Mouse (Mus musculus): Measurements from ENCODE around the gene Ssu72.
"Not testable (repeated sequence)": the region's sequence is repeated elsewhere in the genome, so short reads cannot be mapped to it uniquely, and the experiment has no call there.

Gene Ssu72

DNA sequence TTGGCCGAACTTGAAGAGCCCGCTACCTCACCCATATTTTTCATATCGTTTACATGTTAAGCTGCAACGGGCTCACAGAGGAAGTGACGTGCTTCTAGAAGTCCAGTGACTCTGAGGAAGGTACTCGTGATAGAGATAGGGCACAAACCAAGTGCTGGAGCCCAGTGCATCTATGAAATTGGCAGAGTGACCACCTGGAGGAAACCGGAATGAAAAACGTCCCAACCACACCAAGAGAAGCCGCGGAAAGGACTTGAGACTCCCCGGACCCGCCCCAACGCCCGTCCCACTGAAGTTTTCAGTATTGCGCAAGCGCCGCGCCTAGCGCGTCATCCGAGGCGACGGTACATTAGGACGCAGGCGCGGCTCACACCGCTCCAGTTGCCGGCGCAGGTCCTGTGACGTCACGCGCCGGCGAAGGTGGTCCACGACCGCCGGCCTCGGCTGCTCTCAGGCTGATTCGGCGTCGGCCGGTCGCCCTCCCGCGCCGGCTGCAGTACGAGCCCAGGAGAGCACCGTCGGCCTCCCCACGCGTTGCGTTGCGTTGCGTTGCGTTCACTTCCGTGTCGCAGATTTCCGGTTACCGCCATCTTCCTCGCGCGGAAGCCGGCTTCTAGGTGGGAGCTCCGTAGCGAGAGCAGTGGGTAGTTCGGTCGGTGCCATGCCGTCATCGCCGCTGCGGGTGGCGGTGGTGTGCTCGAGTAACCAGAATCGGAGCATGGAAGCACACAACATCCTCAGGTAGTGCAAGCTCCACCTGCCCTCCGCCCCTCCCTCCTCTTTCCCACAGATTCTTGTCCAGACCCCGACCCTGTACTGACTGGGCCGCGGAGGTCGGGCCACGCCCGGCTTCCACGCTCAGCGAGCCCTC is at the start of gene Ssu72:
Ssu72 (plus strand) TSS at position 80 of the 871 bp plus-strand sequence.
- DNase-seq, result peak; percentile 95

- DNase-seq, result no peak
Observed at GRCm38 (mm10) chr4:155656214-155656751, 48.3 kb upstream of the Ssu72 start.

DNA sequence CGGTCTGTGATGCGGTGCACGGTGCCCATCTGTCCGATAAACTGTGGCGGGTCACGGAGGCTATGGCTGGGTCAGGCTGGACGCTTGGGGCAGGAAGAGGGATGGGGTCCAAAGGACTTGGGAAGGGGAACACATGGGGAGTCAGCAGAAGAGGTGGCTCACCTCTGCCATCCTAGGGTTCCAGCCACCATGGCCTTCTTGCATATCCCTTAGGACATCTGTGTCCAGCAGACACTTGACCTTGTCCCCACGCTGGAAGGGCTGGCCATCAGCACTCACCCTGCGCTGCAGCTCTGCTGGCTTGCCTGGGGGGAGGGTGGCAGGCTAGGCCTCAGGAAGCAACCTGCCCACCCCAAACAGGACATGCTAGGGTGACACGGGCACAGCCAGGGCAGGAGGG is 45.6 kb upstream of the Ssu72 start:
- DNase-seq, result no peak

DNA sequence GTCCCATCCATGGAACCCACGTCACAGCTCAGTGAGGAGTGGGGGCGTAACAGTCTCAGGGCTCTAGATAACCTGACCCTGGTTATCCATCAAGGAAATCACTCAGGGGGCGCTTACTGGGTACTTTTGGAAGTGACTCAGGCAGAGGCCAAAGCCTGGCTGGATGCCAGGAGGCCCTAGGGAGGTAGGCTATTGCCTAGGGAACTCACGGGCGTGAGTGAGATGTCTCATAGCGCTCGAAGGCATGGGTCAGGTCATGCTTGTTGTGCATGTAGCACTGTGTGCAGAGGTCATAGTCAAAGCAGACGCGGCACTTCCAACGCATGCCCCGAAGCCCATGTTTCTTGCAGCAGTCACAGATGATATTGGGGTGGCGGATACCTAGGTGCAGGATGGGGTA is 44.0 kb upstream of the Ssu72 start:
- no peak for DNase-seq

GRCm38 (mm10) chr4:155666903-155667302 is 37.7 kb upstream of the Ssu72 start:
- no peak for DNase-seq

- peak; percentile 98 for DNase-seq
Observed at GRCm38 (mm10) chr4:155668689-155669597, 35.7 kb upstream of the Ssu72 start, which contains the start of gene Mib2. Gene Mib2 (minus strand): TSS chr4:155669198.

DNA sequence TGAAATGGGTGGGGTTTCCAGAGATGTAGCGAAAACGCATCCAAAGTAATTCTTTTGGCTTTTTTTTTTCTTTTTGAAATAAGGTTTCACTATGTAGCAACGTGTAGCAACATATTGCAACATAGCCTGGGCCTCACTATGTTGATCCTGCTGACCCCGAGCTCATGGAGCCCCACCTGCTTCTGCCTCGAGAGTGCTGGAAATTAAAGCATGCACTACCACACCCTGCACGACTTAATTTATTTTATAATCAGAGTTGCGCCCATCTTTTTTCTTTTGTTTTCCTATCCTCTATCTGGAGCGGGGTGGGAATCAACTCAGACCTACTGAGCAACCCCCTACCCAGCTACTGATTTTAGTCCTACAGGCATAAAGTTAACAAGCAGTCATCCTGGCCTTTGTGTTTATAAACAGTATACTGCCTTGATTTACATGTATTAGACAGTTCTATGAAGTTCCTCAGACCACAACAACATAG is 35.0 kb upstream of the Ssu72 start:
- DNase-seq, result no peak

DNA sequence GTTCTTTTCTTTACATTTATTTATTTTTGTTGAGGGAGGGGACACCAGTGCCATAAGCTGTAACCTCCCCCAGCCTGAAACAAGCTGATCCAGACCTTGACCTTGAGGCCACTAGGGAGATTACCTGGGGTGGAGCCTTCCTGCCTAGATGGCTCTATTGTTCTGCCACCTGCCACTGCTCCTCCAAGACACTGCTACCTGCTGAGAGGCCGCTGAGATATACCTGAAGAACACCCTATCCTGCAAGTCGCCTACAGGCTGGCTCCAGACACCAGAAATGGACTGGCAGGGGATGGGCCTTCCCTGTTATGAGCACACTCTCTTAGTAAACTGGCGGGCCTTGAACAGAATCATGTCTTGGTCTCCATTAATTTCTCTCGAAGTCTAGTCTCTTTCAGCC is 34.4 kb upstream of the Ssu72 start:
- DNase-seq, result not testable (repeated sequence)

DNA sequence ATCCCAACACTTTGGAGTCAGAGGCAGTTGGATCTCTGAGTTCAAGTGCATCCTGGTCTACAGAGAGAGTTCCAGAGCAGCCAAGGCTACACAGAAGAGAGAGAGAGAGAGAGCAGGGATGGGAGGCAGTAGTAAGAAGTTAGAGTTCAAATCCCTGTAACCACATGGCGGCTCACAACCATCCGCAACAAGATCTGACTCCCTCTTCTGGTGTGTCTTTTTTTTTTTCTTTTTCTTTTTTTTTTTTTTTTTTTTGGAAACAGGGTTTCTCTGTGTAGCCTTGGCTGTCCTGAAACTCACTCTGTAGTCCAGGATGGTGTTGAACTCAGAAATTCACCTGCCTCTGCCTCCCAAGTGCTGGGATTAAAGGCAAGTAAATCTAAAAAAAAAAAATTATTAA is 32.5 kb upstream of the Ssu72 start:
- DNase-seq, result no peak

DNA sequence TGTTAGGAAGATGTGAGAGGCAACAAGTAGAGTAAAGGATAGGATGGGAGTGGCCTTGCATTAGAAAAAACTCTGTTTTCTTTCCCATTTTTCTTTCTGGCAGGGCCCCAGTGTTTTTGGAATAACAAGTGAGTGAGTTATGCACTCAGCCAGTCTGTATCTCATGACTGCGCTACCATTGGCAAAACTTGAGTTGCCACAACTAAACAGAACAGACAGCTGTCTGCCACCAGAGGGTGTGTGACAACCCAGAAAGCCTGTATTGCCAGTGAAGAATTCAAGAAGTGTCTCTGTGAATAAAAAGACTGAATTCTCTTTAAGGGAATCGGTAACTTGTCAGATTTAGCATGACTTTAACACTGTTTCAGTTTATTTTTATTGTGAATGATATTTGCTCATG is 28.6 kb upstream of the Ssu72 start:
- DNase-seq, result no peak

DNA sequence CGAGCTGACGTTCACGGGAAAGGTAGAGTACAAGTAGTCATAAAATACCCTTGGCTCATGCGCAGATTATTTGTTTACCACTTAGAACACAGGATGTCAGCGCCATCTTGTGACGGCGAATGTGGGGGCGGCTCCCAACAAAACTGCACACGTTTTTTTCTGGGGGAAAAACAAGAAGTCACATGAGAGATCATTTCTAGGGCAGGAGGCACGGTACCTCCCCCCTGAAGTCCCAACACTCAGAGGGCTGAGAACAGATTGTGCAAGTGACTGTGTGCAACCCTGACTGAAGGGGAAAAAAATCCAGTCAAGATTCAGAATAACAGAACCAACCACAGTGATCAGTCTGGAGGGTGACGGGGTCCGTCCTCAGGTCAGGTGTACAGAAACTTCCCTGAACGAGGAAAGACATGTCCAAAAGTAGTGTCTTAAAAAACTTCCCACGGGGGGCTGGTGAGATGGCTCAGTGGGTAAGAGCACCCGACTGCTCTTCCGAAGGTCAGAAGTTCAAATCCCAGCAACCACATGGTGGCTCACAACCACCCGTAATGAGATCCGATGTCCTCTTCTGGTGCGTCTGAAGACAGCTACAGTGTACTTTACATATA is 20.8 kb upstream of the Ssu72 start:
- DNase-seq, result not testable (repeated sequence)

GRCm38 (mm10) chr4:155687764-155688163 is 16.8 kb upstream of the Ssu72 start:
- DNase-seq, result not testable (repeated sequence)

GRCm38 (mm10) chr4:155690571-155691375 is 13.8 kb upstream of the Ssu72 start:
- DNase-seq, result no peak

- no peak for DNase-seq
Observed at GRCm38 (mm10) chr4:155692421-155692820, 12.2 kb upstream of the Ssu72 start.

DNA sequence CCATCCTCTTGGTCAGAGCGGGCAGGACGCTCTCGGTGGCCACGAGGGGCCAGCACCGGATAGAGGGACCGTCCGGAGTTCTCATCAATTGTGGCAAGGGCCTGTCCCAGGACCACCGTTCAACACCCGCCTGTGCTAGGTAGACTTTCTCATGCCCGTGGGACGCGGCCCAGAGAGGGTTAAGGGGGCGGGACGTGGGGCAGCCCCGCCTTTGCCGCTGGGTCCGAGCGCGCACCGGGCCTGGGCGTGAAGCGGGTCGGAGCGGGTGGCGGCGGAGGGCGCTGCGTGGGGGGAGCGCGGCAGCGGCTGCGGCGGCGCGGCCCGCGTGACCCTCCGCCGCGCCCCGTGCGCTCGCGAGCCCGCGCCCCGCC is 10.5 kb upstream of the Ssu72 start, which contains the start of gene Fndc10:
Fndc10 (plus strand) TSS at position 232 of the 371 bp plus-strand sequence.
- DNase-seq, result peak; percentile 86

GRCm38 (mm10) chr4:155694482-155695401 is 9.9 kb upstream of the Ssu72 start:
- peak; percentile 87 for DNase-seq

- DNase-seq, result no peak
Observed at GRCm38 (mm10) chr4:155695531-155696062, 9.0 kb upstream of the Ssu72 start.

DNA sequence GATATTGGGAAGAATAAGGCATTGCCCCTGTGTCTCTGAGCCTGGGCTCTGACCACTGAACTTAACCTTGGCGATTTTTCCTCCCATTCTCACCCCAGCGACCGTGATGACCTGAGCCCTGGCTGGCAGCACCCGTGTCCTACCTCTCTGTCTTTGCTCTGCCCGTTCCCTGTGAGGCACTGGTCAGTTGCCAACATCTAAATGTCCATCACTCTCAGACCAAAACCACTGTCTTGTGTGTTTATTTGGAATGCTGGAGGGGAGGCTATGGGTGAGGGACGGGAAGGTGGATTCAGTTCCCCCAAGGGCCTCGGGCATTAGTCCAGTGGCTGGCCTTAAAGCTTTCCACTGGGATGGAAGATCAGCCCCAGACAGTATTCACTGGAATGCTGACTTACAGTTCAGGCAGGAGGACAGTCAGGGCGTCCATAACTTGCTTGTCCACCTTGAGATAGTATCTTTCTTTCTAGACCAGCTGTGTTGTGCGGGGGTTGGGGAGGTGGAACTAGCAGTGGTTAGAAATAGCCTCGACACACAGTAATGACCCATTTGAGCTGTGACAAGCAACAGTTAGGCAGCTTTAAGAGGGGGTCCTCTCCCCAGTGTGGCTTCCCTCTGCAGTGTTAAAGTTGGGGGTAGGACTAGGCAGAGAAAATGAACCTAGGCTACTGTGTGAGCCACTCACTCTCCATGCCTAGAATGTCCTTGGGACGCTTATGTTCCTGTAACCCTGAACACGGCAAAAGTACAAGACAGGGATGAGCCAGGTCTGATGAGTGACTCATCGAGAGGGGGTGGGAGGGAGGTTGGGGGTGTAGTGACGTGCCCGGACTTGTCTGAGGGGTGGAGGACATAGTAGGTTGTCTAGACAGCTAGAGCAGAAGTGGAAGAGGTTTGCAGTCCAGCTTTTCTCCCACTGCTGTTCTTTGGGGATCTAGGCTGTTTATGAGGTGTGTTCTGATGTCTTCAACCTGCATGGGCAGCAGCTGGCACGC is 8.0 kb upstream of the Ssu72 start:
- DNase-seq, result peak; percentile 34

GRCm38 (mm10) chr4:155700425-155700824 is 4.2 kb upstream of the Ssu72 start:
- no peak for DNase-seq
